Mouse (Mus musculus) limb, embryonic 15.5 days (tissue): ENCODE measurements at regions not wholly inside any gene's neighbourhood (a gene's known extent, or its start where the extent isn't known, plus 50 kb on each side); places are given as distances from the start of the nearest gene placed in this dataset.

Source experiments
- ATAC-seq: fragments of 200-750 bp; cut with Nextera tagmentation; 2 replicates; pipeline ENCODE4 v1.8.0; 2017; ENCODE audit warnings: low read depth, moderate TSS enrichment; ENCODE audit not compliant: insufficient number of reproducible peaks, low FRiP score, low TSS enrichment
- H3K27ac ChIP-seq: fragments of 300-500 bp; sonication (generic); 2 replicates; pipeline ENCODE4 v1.5.1; 2015; ENCODE audit warnings: moderate library complexity, mild to moderate bottlenecking, inconsistent platforms
- H3K27me3 ChIP-seq: fragments of 300-500 bp; sonication (generic); 2 replicates; pipeline ENCODE4 v1.6.1; 2015; ENCODE audit warnings: inconsistent platforms
- H3K36me3 ChIP-seq: fragments of 300-500 bp; sonication (generic); 2 replicates; pipeline ENCODE4 v1.6.1; 2015; ENCODE audit warnings: inconsistent platforms
- H3K4me1 ChIP-seq: fragments of 300-500 bp; sonication (generic); 2 replicates; pipeline ENCODE4 v1.6.1; 2015; ENCODE audit warnings: inconsistent platforms
- H3K4me2 ChIP-seq: fragments of 300-500 bp; sonication (generic); 2 replicates; pipeline ENCODE4 v1.6.1; 2015; ENCODE audit warnings: mild to moderate bottlenecking, inconsistent platforms
- H3K4me3 ChIP-seq: fragments of 300-500 bp; sonication (generic); 2 replicates; pipeline ENCODE4 v1.5.1; 2015; ENCODE audit warnings: mild to moderate bottlenecking, inconsistent platforms
- H3K9ac ChIP-seq: fragments of 300-500 bp; sonication (generic); 2 replicates; pipeline ENCODE4 v1.6.1; 2015; ENCODE audit warnings: inconsistent platforms
- H3K9me3 ChIP-seq: fragments of 300-500 bp; sonication (generic); 2 replicates; pipeline ENCODE4 v1.6.1; 2016; ENCODE audit warnings: inconsistent platforms
- WGBS: fragments of 180-500 bp; shearing (Covaris S2); methylation state at CpG from one replicate; pipeline ENCODE4 v1.1.7; 2015; 5-methylcytosine and 5-hydroxymethylcytosine counted together

- Histone ChIP-seq H3K9ac (no peak overlapping the region), H3K4me1 (0 out of 2 replicates have a peak, but pooled peaks cover 4% of the 10 kb centered on the region), H3K27ac (no peak overlapping the region), H3K27me3 (peaks cover 8% of the 10 kb centered on the region; the same call in 1 of the 2 replicates), H3K9me3 (no peaks in the 10 kb centered on the region), H3K4me3 (no peak overlapping the region), H3K36me3 (no peaks in the 10 kb centered on the region), H3K4me2 (no peak overlapping the region)
- ATAC-seq = no peak
- WGBS = 42% methylated on average over 8 of the region's 8 CpGs
Observed at GRCm38 (mm10) chr4:135041921-135042320, 78.5 kb upstream of the Runx3 start.

- Histone ChIP-seq H3K9ac (no peak overlapping the region), H3K4me1 (0 out of 2 replicates have a peak, but pooled peaks cover 4% of the 10 kb centered on the region), H3K4me2 (no peak overlapping the region), H3K36me3 (no peaks in the 10 kb centered on the region), H3K27me3 (peaks cover 8% of the 10 kb centered on the region; the same call in 1 of the 2 replicates), H3K4me3 (no peak overlapping the region), H3K9me3 (no peaks in the 10 kb centered on the region), H3K27ac (no peak overlapping the region)
- 82% methylated on average over 1 of the region's 1 CpGs for WGBS
- ATAC-seq = no peak
Observed at GRCm38 (mm10) chr4:135042501-135042900, 78.0 kb upstream of the Runx3 start.

GRCm38 (mm10) chr4:135045054-135045453 is 75.4 kb upstream of the Runx3 start:
- Histone ChIP-seq H3K4me1 (0 out of 2 replicates have a peak, but pooled peaks cover 4% of the 10 kb centered on the region), H3K9me3 (no peaks in the 10 kb centered on the region), H3K4me3 (no peak overlapping the region), H3K27me3 (peaks cover 8% of the 10 kb centered on the region; the same call in 1 of the 2 replicates), H3K36me3 (no peaks in the 10 kb centered on the region), H3K4me2 (no peak overlapping the region), H3K27ac (no peak overlapping the region), H3K9ac (no peak overlapping the region)
- 65% methylated on average over 16 of the region's 16 CpGs for WGBS
- no peak for ATAC-seq

GRCm38 (mm10) chr4:135046619-135047018 is 73.8 kb upstream of the Runx3 start:
- Histone ChIP-seq H3K9me3 (no peaks in the 10 kb centered on the region), H3K36me3 (no peaks in the 10 kb centered on the region)
- no peak for ATAC-seq

GRCm38 (mm10) chr4:135047251-135047650 is 73.2 kb upstream of the Runx3 start:
- no peak overlapping the region for H3K9ac ChIP-seq
- no peaks in the 10 kb centered on the region for H3K9me3 ChIP-seq
- H3K4me2 ChIP-seq = no peak overlapping the region
- no peak overlapping the region for H3K27ac ChIP-seq
- no peaks in the 10 kb centered on the region for H3K36me3 ChIP-seq
- no peak overlapping the region for H3K4me3 ChIP-seq
- 0 out of 2 replicates have a peak, but pooled peaks cover 4% of the 10 kb centered on the region for H3K4me1 ChIP-seq
- H3K27me3 ChIP-seq = peaks cover 7% of the 10 kb centered on the region; the same call in 1 of the 2 replicates
- ATAC-seq = no peak
- WGBS = 67% methylated on average over 6 of the region's 6 CpGs

More at GRCm38 (mm10) chr4:135046619-135047018, 73.8 kb upstream of the Runx3 start:
- H3K27me3 ChIP-seq = peaks cover 9% of the 10 kb centered on the region; the same call in 1 of the 2 replicates
- WGBS = 79% methylated on average over 7 of the region's 7 CpGs
- no peak overlapping the region for H3K4me3 ChIP-seq
- H3K4me2 ChIP-seq = no peak overlapping the region
- no peak overlapping the region for H3K27ac ChIP-seq
- H3K9ac ChIP-seq = no peak overlapping the region
- 0 out of 2 replicates have a peak, but pooled peaks cover 4% of the 10 kb centered on the region for H3K4me1 ChIP-seq

GRCm38 (mm10) chr4:135047771-135048170 is 72.7 kb upstream of the Runx3 start:
- Histone ChIP-seq H3K9ac (no peak overlapping the region), H3K27ac (no peak overlapping the region), H3K27me3 (peaks cover 4% of the 10 kb centered on the region; the same call in 1 of the 2 replicates), H3K9me3 (no peaks in the 10 kb centered on the region), H3K4me2 (no peak overlapping the region), H3K4me1 (0 out of 2 replicates have a peak, but pooled peaks cover 4% of the 10 kb centered on the region), H3K36me3 (no peaks in the 10 kb centered on the region), H3K4me3 (no peak overlapping the region)
- ATAC-seq = no peak
- WGBS = 75% methylated on average over 5 of the region's 5 CpGs

GRCm38 (mm10) chr4:135049924-135050323 is 70.5 kb upstream of the Runx3 start:
- no peaks in the 10 kb centered on the region for H3K9me3 ChIP-seq
- WGBS = 22% methylated on average over 10 of the region's 10 CpGs
- no peaks in the 10 kb centered on the region for H3K4me1 ChIP-seq
- H3K9ac ChIP-seq = no peak overlapping the region
- ATAC-seq = no peak
- H3K27ac ChIP-seq = no peak overlapping the region
- H3K4me3 ChIP-seq = no peak overlapping the region
- H3K4me2 ChIP-seq = no peak overlapping the region
- no peaks in the 10 kb centered on the region for H3K36me3 ChIP-seq
- H3K27me3 ChIP-seq = peaks cover 5% of the 10 kb centered on the region; the same call in 1 of the 2 replicates

- Histone ChIP-seq H3K36me3 (no peaks in the 10 kb centered on the region), H3K4me1 (no peaks in the 10 kb centered on the region), H3K27ac (no peak overlapping the region), H3K9me3 (no peaks in the 10 kb centered on the region), H3K4me3 (no peak overlapping the region), H3K27me3 (peaks cover 10% of the 10 kb centered on the region; the same call in 1 of the 2 replicates), H3K9ac (no peak overlapping the region), H3K4me2 (no peak overlapping the region)
- no peak for ATAC-seq
- WGBS = 69% methylated on average over 11 of the region's 11 CpGs
Observed at GRCm38 (mm10) chr4:135051466-135051865, 69.0 kb upstream of the Runx3 start.

GRCm38 (mm10) chr4:135053585-135053984 is 66.9 kb upstream of the Runx3 start:
- Histone ChIP-seq H3K4me1 (no peaks in the 10 kb centered on the region), H3K27ac (no peak overlapping the region), H3K9me3 (no peaks in the 10 kb centered on the region), H3K27me3 (peaks cover 11% of the 10 kb centered on the region; the same call in 1 of the 2 replicates), H3K4me2 (no peak overlapping the region), H3K4me3 (no peak overlapping the region), H3K36me3 (no peaks in the 10 kb centered on the region), H3K9ac (no peak overlapping the region)
- ATAC-seq = no peak
- WGBS = 94% methylated on average over 11 of the region's 11 CpGs

- Histone ChIP-seq H3K27ac (no peak overlapping the region), H3K36me3 (no peaks in the 10 kb centered on the region), H3K9ac (no peak overlapping the region), H3K4me3 (no peak overlapping the region), H3K27me3 (peaks cover 11% of the 10 kb centered on the region; the same call in 1 of the 2 replicates), H3K4me1 (no peaks in the 10 kb centered on the region), H3K4me2 (no peak overlapping the region), H3K9me3 (no peaks in the 10 kb centered on the region)
- no peak for ATAC-seq
- WGBS = 72% methylated on average over 10 of the region's 10 CpGs
Observed at GRCm38 (mm10) chr4:135054353-135054752, 66.1 kb upstream of the Runx3 start.

- ATAC-seq = no peak
- H3K9me3 ChIP-seq = no peaks in the 10 kb centered on the region
Observed at GRCm38 (mm10) chr4:135056371-135056770, 64.1 kb upstream of the Runx3 start.

GRCm38 (mm10) chr4:135057286-135057685 is 63.2 kb upstream of the Runx3 start:
- 75% methylated on average over 11 of the region's 11 CpGs for WGBS

More at GRCm38 (mm10) chr4:135056371-135056770, 64.1 kb upstream of the Runx3 start:
- no peak overlapping the region for H3K4me3 ChIP-seq
- H3K27me3 ChIP-seq = peaks cover 7% of the 10 kb centered on the region; the same call in 1 of the 2 replicates
- H3K4me2 ChIP-seq = no peak overlapping the region
- no peak overlapping the region for H3K27ac ChIP-seq
- peaks cover 6% of the 10 kb centered on the region; the same call in 1 of the 2 replicates for H3K4me1 ChIP-seq
- H3K9ac ChIP-seq = no peak overlapping the region
- no peaks in the 10 kb centered on the region for H3K36me3 ChIP-seq
- 89% methylated on average over 7 of the region's 7 CpGs for WGBS

More at GRCm38 (mm10) chr4:135057286-135057685, 63.2 kb upstream of the Runx3 start:
- Histone ChIP-seq H3K4me2 (no peak overlapping the region), H3K4me3 (no peak overlapping the region), H3K9ac (no peak overlapping the region), H3K4me1 (peaks cover 7% of the 10 kb centered on the region; the same call in 1 of the 2 replicates), H3K9me3 (no peaks in the 10 kb centered on the region), H3K27me3 (peaks cover 7% of the 10 kb centered on the region; the same call in 1 of the 2 replicates), H3K27ac (no peak overlapping the region), H3K36me3 (no peaks in the 10 kb centered on the region)
- no peak for ATAC-seq
